ENCODE assay signal across 24 mouse cellular contexts in the genomic region with DNA sequence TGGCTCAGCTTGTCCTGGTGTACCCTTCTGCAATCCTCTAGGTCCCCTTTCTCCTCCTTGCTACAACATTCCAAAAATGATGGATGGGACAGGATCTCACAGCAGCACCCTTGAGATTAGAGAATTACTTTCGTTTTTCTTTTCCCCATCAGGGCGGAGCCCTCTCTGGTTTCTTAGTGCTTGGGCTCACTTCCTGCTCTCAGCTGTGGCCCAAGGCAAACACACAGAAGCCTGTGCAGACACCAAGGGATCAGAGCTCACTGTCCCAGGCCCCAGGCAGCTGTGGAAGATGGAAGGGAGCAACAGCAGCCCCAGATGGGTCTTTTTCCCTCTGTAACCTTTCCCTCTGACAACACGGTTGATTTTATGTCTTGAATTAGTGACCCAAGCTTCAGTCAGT. TPM values are rescaled to one million over a fixed set of nuclear protein-coding genes. Genes with fewer than 3 reads are reported as not detected.
DNase-seq lines count a peak whose midpoint lies in the region; TF ChIP-seq lines count a peak whose summit lies in the region.
"Not testable (repeated sequence)": the region's sequence is repeated elsewhere in the genome, so short reads cannot be mapped to it uniquely, and the experiment has no call there.
"Had no signal": no experiment of that assay in that cellular context is flagged by ENCODE, and none has a peak within 500 bp of the region (broad histone marks: within the 10 kb centered on the region; RNA-seq: fewer than 3 reads in every experiment).

No protein-coding gene starts in this region.

- not testable (repeated sequence) for H3K9me3 ChIP-seq in CH12.LX (replicated peaks; ENCODE audit: low read length)

- in situ Hi-C loops in CH12.LX (cut with MboI; ENCODE audit: low pct_ligation_motif_present, low pct_unique_long_range_greater_than_20kb, low sequenced_read_pairs): not testable (repeated sequence)

- H3K9ac ChIP-seq in CH12.LX (ENCODE audit: insufficient read depth, low read depth); heart, adult 2 months (ENCODE audit: low read depth, low read length): not testable (repeated sequence)

- intact Hi-C loops in heart, adult 2 months (cut with DNase I): not testable (repeated sequence)

- TF ChIP-seq EP300 in CH12.LX (IDR thresholded peaks at IDR 0.05; ENCODE audit: low read length); heart, adult 2 months (IDR thresholded peaks at IDR 0.05; ENCODE audit: insufficient read depth, low read depth, low read length): not testable (repeated sequence)

- not testable (repeated sequence) for TF ChIP-seq RAD21 in CH12.LX (IDR thresholded peaks at IDR 0.05; ENCODE audit: low read depth, low read length)

- H3K4me1 ChIP-seq in CH12.LX (ENCODE audit: control insufficient read depth in 1 of 2, insufficient read depth in 2 of 2); heart, adult 2 months (ENCODE audit: control insufficient read depth, insufficient read depth, low read length): not testable (repeated sequence)

- dilution Hi-C loops in CH12.LX (cut with MboI; ENCODE audit: extremely low pct_ligation_motif_present, extremely low pct_unique_long_range_greater_than_20kb, low sequenced_read_pairs): not testable (repeated sequence)

- H3K36me3 ChIP-seq in CH12.LX (replicated peaks in 1 of 2; ENCODE audit: control insufficient read depth in 1 of 2, insufficient read depth in 1 of 2, low read length in 1 of 2); heart, adult 2 months (ENCODE audit: control insufficient read depth, insufficient read depth, low read length); splenic B cell, adult 2 months (ENCODE audit: control insufficient read depth, insufficient read depth, low read length, poor library complexity, severe bottlenecking): not testable (repeated sequence)

- H3K27ac ChIP-seq in CH12.LX (ENCODE audit: insufficient read depth, low read depth): not testable (repeated sequence)
- peak overlapping the region; percentile 40; the same call in 1 of the 2 replicates for H3K27ac ChIP-seq in heart, adult 2 months

- H3K4me2 ChIP-seq in CH12.LX (ENCODE audit: insufficient read depth, low read depth, poor library complexity, severe bottlenecking): peak overlapping the region; percentile 9; the same call in 1 of the 2 replicates

- H3K27me3 ChIP-seq in CH12.LX (replicated peaks); heart, adult 2 months (ENCODE audit: control insufficient read depth, insufficient read depth, low read length); splenic B cell, adult 2 months (ENCODE audit: control insufficient read depth, insufficient read depth, low read length, poor library complexity, severe bottlenecking): not testable (repeated sequence)

- TF ChIP-seq POLR2A in CH12.LX (IDR thresholded peaks at IDR 0.05; ENCODE audit: low read depth, low read length); heart, adult 2 months (IDR thresholded peaks at IDR 0.05; ENCODE audit: insufficient read depth, low read depth, low read length): not testable (repeated sequence)

- peak; percentile 41 for DNase-seq in A20 (ENCODE audit: low read depth, low spot score)
- DNase-seq in CD4-positive helper T cell, adult 2 months (ENCODE audit: low read depth, low spot score): peak; percentile 26
- not testable (repeated sequence) for DNase-seq in CH12.LX (ENCODE audit: extremely low read depth)
- peak; percentile 92 for DNase-seq in heart, adult 11 months
- peak; percentile 15 to 26 for DNase-seq in heart, adult 2 months
- DNase-seq in kidney, adult 11 months: peak; percentile 16
- peak; percentile 33 for DNase-seq in naive thymus-derived CD4-positive, alpha-beta T cell, adult 2 months (ENCODE audit: low read depth)
- DNase-seq in splenic B cell, adult 2 months (ENCODE audit: low read depth, low spot score): peak; percentile 17

- TF ChIP-seq CTCF in CH12.LX (conservative IDR thresholded peaks at IDR 0.05 in 1 of 2, IDR thresholded peaks at IDR 0.05 in 1 of 2; ENCODE audit: low read depth in 2 of 2, low read length in 2 of 2); heart, adult 2 months (IDR thresholded peaks at IDR 0.05): not testable (repeated sequence)

- not testable (repeated sequence) for H3K4me3 ChIP-seq in CH12.LX (replicated peaks in 1 of 3; ENCODE audit: low read depth in 2 of 3, low read length in 2 of 3, poor library complexity in 1 of 3); heart, adult 2 months

- H3K79me2 ChIP-seq in CH12.LX (replicated peaks; ENCODE audit: control insufficient read depth, extremely low read depth, insufficient read depth, poor library complexity, severe bottlenecking); heart, adult 2 months (replicated peaks; ENCODE audit: control insufficient read depth, insufficient read depth, low read length): not testable (repeated sequence)

- 39% methylated on average over 3 of the region's 3 CpGs for WGBS in heart, adult 2 months

TF ChIP-seq in CH12.LX, 34 proteins besides CTCF, POLR2A, EP300 and RAD21:
- 0 out of 2 replicates have a peak, but pooled peaks have one; percentile 21 for TF ChIP-seq ELF1 (IDR thresholded peaks at IDR 0.05; ENCODE audit: low read depth, low read length)

RNA-seq across cellular contexts. Expression of a gene that starts 49.1 kb away (rescaled TPM):
- 9.1 and 10.4 TPM in 2 replicates for total RNA-seq in CH12.LX (2012; rRNA removed)
- not detected in 2 replicates for total RNA-seq in CH12.LX (2014; rRNA removed)
- 69.3 and 72.5 TPM in 2 replicates for polyA plus RNA-seq in CH12.LX (2012; ENCODE audit: insufficient read length, low read depth)
- total RNA-seq in heart, adult 2 months (2021): not detected
- polyA plus RNA-seq in heart, adult 2 months (2012; rRNA removed): not detected in 2 replicates
- total RNA-seq: adrenal gland, adult 18-20 months; adrenal gland, adult 8-10 months; adrenal gland, postnatal 14 days; adrenal gland, postnatal 36 days; ES-E14; forebrain, postnatal 0 days had no signal
- polyA plus RNA-seq: activated CD4-positive, CD25-positive, alpha-beta regulatory T cell, adult 4 months; CD4-positive, CD25-positive, alpha-beta regulatory T cell, adult 4 months; cerebellum, adult 2 months; cortical plate, adult 2 months; embryonic facial prominence, embryonic 10.5 days; embryonic facial prominence, embryonic 12.5 days; embryonic facial prominence, embryonic 14.5 days; forebrain, embryonic 11.5 days; forebrain, embryonic 13.5 days; forebrain, embryonic 15.5 days; forebrain, postnatal 0 days had no signal
